Mouse (Mus musculus) retina, postnatal 7 days (tissue): ENCODE measurements around the gene Arhgef39.
A peak's percentile ranks its signal among the peaks of the same experiment; 100 is the strongest.
"Not testable (repeated sequence)": the region's sequence is repeated elsewhere in the genome, so short reads cannot be mapped to it uniquely, and the experiment has no call there.

Source experiments
- DNase-seq: peaks from one replicate; pipeline ENCODE4 v3.0.0-alpha.2; 2012; ENCODE audit warnings: low read depth, low spot score

The Arhgef39 gene

DNA sequence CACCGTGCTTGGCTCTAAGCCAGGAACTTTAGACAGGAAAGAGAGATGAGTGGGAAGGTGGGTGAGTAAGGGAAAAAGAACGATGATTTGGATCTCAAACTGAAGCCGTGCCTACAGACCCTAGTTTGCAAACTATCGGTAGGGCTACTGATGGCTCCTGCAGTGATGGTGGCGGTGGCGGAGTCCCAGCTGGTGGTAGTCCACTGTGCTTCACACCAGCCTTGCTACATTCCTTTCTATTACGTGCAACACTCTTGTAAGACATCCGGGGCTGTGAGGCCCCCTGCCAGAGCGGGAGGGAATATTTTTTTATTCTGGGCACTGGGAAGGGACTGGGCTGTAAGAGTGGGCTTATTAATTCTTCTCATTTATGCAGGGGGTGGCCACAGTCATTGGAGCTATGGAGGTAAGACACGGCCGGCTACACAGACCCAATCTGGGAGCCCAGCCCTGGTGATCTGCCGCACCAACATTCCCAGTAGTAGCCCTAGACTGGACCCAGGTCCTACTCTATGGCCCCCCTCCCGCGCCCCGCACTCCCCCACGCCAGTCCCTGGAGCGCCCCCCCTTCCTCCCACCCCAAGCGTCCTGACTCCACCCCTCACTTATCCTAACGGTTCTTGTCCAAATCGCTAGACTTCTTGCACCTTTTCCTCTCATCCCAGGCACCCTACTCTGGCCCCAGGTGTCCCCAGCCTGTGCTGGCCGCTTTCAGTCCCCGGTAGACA, 8.6 kb upstream of the Arhgef39 start:
- no peak for DNase-seq

DNA sequence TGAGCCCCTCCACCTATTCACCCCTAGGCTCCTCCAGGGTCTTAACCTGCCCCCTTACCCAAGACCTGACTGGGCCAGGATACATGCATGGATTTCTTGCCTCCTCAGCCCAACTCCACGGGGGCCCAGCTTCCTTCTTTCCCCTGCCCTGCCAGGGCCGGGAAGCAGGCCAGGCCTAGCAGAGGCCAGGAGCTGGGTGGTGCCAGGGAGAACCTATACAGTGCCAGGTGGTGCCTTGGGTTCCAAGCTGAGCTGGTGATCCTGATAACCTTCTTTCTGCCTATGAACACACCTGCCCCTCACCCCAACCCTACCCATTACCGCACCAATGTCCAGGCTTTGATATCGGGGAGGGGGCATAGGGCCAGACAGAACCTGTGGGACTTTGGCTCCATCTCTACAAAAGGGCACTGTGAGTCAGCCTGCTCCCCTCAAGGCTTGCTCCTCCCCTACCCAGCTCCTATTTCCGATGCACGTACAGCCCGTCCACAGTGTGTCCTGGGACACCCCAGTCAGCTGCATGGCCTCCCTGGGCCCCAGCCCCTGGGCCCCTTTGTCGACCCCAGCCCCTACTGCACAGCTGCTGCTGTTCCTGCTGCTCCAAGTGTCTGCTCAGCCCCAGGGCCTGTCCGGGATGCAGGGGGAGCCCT, 7.2 kb upstream of the Arhgef39 start, which contains the start of gene Car9:
Gene Car9 (plus strand): TSS at position 431 of the 650 bp plus-strand sequence.
- DNase-seq: no peak

DNA sequence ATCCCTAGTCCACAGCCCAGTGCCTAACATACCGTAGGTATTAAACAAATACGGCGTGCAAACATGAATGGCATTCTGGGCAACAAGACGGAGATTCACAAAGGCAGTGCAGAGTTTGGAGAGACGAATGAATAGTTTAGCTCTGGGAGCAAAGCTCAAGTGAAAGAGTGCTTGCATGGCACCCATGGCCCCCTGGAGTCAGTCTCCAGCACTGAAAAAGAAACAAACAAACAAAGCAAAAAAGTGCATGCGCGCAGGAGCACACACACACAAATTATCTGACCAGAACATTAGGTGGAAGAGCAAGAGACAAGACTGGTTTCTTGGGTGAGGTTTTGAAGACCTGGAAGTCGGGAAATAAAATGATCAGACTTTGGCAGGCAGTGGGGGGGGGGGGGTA, 6.6 kb upstream of the Arhgef39 start:
- DNase-seq: no peak

DNA sequence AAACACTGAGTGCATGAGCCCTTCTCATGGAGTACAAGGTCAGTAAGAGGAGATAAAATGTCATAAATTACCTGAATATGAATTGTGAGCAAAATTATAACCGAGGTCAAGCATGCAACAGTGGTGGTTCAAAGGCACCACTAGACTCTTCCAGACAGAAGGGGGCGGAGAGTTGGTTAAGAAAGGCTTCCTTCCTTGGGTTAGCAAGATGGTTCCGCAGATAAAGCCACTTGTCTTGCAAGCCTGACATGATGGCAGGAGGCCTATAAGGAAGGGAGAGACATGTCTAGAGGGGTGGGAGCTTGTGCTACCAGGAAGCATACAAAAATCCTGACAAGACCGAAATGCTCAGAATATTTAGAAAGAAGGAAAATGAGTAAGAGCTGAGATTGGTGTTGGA, 4.8 kb upstream of the Arhgef39 start:
- no peak for DNase-seq

DNA sequence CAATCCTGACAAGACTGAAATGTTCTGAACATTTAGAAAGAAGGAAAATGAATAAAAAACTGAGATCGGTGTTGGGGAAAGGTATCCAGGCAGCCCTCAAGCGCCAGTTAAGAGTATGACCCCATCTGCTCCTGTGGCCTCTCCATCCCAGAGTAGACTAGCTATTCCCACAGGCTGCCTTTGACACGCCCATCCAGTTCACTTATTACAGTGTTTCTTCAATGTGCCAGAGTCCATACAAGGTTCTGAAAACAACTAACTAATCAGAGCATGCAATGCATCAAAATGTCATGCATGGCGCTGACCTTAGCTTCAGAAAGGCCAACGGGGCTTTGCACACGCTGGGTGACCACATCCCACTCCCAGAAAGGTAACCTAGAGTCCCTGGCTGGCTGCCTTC, 4.0 kb upstream of the Arhgef39 start:
- no peak for DNase-seq

DNA sequence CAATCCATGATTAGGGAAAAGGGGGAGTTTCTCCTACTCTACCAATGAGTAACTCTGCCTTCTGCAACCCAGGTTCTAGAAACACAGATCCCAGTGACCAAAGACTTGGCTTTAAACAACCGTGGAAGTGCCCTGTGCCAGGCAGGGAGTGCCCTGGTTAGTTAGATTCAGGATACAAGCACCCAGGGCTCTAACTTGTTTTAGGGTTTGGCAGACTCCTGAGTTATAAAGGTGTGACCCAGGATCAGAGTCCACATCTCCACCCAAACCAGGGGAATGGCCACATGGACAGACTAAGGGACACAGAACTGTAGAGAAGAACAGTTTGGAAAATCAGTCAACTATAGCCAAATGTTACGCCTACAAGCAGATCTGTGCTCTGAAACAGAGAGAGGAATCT, 3.5 kb upstream of the Arhgef39 start:
- DNase-seq: no peak

DNA sequence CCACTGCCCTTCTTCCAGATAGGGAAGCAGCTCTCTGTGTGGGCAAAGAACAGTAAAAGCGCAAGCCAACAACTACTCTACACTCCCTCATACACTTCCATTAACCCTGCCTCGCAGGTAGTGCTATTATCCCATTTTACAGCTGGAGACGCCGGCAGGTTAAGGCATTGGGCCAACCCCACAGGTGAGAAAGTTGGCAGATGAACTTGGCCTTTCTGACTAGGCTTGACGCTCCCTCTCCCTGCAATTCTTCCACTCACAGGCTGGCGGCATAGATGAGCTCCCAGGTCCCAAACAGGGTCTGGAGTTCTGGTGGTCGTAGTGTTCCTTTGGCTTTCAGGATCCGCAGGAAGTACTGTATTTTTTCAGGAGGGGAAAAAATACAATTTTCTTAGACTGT, 512 bp downstream of the Arhgef39 start:
- DNase-seq: no peak

DNA sequence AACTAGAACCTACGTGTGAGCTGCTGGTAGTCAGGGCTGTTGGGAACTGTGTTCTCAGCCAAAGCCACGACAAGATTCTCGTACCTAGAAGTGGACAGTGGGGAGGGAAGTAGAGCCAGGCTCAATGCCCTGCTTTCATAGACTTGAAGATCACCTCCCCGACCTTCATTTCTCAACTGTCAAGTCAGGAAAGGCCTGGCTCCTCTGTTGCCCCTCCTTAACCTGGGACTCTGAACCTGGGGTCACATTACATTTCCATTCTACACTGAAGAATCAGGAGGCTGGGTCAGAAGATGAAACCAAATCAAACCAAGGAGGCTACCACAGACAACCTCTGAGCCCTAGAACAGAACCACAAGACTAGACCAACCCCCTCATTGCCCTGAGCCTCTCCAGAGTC, 1.5 kb downstream of the Arhgef39 start:
- DNase-seq: no peak

DNA sequence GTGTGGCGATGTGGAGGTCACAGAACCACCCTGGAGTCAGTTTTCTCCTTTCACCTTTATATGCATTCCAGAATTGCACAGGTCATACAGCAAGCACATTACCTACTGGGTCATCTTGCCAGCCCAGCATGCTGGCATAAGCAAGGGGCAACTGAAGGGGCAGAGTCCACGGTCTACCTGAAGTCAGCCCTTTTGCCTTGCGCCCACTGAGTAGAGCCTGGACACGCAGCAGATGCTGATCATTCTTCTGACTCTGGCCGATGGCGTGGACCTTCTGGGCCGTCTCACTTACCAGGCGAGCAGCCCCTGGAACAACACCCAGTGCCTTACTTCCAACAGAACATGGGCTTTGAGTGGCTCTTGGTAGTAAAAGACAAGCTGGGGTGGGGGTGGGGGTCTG, 2.1 kb downstream of the Arhgef39 start:
- DNase-seq: no peak

DNA sequence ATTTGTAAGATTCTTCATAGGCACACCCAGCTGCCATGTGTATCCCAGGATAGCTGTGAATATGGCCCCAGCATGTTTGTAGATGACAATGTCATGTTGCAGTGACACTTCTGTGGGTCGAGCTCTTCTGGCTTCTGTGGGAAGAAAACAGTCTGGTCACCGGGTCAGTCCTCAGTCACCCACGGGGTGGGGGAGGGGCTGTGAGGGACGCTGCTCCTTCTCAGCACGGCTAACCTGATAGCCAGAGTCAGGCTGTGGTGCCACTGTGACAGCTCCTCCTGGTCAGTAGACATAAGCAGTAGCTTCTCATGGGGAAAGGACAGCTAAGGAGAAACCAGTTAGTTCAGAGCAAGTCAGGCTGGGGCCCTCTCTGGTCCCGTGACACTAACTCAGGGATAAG, 2.9 kb downstream of the Arhgef39 start:
- DNase-seq: no peak

DNA sequence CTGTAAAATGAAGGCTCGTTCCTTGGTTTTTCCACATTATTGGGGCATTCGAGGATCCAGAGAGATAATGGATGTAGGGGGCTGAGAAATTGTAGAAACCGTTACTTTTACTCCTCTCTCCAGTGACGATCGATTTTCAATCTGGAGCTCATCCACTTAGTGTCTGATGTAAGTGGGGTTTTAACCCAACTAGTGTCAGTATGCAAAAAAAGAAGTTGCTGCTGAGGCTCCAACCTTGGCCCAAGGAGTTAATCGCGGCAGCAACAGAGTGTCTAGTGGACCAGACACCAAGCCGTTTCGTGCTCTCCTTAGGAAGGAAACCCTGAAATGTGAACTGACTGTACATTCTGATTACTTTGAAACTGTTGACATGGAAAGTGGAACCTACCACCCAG, 5.7 kb downstream of the Arhgef39 start:
- DNase-seq: no peak

DNA sequence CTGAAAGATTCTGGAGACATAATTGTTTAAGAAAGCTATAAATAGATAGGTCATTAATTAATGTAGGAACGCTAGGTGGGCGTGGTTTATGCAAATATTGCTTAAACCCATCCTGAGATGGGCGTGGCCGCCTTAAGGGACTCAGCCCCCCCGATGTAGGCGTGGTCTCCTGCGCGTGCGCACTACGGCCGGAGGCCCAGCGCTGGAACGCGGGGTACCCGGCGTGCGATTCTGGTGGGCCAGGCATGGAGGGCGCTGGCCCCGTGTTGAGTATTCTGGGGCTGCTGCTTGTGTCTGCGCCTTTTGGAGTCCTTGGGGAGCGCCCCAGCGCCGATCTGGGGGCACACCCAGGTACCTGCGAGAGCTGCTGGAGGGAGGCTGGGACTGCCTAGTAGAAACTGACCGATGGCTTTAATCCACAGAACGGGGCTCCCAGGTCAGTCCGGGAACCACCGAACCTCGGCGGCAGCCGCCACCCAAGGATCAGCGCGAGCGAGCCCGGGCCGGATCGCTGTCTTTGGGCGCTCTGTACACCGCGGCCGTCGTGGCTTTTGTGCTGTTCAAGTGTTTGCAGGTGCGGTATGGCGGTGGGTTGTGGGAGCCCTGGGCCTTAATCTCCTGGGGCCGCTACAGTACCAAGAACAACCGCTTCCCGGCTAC, 6.2 kb downstream of the Arhgef39 start:
- DNase-seq: peak; percentile 96

DNA sequence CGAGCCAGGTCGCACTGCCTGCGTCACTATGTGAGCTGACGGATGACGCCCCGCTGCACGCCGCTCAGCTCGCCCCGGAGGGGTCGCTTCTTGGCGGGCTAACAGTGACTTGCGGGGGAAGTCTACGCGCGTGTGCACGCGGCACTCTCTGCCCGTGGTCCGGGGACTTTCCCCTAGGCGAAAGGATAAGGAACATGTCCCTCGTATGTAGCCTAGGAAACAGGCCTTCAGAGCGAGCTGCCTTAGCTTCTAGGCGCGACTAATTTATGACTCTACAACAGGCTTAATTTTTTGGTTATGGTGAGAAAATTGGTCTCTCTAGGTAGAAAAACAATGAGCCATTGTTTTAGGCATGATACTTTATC, 6.7 kb downstream of the Arhgef39 start, which contains the start of gene Ccdc107:
Gene Ccdc107 (plus strand): TSS at position 80 of the 365 bp plus-strand sequence.
- DNase-seq: peak; percentile 89

DNA sequence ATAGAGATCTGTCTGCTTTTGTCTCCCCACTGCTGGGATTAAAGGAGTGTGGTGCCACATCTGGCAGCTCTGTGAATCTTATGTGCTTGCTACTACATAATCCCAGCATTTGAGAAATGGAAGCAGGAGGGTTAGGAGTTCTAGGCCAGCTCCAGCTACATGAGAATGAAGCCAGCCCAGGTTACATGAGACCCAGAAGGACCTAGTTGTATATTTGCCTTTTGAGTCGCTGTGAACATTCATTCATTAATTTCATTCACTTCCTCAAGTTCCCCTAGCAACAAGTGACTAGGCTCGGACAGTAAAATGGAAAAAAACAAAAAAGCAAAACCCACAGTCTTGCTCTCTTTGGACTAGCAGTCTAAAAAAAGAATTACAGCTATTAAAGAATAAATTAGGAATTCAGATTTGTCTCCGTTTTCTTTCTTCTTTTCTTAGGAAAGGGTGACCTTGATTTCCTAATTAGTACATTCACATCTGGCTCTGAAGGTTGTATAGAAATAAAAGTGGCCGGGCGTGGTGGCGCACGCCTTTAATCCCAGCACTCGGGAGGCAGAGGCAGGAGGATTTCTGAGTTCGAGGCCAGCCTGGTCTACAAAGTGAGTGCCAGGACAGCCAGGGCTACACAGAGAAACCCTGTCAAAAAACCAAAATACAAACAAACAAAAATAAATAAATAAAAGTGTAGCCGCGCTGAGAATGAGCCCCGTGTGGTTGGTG, 7.2 kb downstream of the Arhgef39 start:
- no peak for DNase-seq

DNA sequence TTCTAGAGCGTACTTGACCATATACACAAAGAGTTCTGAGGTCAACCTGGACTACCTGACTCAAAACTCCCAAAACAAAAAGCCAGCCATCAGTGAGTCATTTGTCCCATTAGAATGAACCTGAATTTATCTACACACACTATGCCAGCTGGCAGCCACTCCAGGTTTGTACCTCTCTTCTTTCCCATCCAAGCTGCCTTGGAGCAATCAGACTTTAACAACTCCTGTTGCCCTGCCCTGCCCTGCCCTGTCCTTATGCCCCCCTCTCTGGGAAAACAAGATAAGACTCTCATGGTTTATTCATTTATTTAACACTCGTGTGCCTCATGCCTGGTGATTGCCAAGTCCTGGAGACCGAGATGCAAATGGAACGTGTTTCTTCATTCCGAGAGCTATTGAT, 8.7 kb downstream of the Arhgef39 start:
- no peak for DNase-seq

DNA sequence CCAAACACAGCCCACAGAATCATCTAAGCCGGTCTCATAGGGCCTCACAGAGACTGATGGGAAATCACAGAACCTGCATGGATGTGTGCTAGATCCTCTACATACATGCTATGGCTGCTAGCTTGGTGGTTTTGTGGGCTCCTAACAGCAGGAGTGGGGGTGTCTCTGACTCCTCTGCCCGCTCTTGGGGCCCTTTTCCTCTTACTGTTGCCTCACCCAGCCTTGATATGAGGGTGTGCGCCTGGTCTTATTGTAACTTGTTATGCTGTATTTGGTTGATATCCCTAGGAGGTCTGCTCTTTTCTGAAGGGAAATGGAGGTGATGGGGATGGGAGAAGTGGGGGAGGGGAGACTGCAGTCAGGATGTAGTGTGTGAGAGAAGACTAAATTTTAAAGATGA, 9.9 kb downstream of the Arhgef39 start:
- DNase-seq: no peak

DNA sequence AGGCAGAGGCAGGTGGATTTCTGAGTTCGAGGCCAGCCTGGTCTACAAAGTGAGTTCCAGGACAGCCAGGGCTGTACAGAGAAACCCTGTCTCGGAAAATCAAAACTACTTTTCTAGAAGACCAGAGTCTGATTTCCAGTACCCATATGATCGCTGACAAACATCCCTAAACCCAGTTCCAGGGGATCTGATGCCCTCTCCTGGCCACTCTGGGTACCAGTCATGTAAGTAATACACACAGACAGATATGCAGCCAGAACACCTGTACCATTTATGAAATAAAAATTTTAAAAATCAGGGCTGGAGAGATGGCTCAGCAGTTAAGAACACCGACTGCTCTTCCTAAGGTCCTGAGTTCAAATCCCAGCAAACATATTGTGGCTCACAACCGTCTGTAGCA, 13.8 kb downstream of the Arhgef39 start:
- not testable (repeated sequence) for DNase-seq

DNA sequence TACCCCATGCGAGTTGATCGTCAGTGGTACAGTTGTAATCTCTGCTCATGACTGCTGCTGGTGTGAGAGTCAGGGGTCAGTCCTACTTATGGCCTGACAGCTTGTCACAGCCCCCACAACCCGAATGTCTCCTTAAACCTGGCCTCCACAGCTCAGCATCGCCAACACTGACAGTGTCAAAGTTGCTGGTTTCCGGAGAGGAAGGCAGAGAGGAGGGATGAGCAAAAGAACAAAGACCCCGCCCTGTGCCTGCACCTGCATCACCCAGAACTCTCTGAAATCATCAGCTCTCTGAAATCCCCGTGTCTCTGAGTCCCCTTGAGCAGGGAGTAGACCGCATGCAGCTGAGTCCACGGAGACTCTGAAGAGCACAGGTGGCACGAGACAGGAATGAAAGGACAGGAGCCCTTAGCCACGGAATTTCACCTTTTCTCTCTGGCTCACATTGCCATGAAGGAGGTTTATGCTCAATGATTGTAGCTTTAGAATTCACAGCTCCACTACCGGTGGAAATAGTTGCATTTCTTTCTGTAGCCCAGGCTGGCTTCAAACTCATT, 15.9 kb downstream of the Arhgef39 start, which contains the start of gene Sit1:
Gene Sit1 (minus strand): TSS at position 200 of the 557 bp plus-strand sequence.
- no peak for DNase-seq

DNA sequence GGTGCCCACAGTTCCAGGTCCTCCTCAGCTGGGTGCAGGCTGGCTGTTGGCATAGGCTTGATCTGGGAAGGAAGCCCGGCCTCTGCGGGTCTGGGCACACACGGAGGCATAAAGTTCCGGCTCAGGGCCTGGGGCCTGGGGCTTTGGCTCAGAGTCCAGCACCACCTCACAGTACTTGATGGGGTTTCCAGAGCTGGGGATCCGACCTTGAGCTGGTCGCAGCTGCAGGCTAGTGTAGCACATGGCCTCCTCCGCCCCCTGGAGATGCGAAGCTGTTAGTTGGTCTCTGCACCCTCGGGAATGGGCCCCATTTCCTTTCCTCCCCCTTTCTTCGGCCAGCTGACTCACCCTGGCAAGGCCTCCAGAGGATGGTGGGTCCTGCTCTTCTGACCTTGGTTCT, 16.9 kb downstream of the Arhgef39 start:
- DNase-seq: no peak

DNA sequence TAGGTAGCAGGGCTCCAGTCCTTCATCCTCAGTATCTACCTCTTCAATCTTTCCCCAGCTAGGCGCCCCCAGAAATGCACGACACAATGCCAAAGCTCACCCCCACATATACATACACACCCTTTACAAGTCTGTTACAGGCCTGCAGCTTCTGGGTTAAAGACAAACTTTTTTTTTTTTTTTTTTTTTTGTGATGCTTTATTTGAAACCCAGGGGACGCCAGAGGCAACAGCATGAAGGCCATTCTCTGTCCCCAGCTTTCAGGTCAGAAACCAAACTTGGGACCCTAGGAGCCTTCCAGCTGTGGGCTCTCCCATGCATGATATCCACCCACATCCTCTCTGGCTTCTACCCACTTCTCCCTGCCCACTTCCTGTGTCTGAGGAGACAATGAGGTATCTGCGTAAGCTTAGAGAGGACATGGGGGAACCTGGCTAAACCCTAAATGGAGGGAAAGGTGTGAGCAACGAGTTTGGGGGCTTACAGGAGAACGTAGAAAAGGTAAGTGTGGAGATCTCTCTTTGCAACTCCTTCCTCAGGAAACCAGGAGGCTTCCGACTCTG, 17.5 kb downstream of the Arhgef39 start:
- DNase-seq: no peak

DNA sequence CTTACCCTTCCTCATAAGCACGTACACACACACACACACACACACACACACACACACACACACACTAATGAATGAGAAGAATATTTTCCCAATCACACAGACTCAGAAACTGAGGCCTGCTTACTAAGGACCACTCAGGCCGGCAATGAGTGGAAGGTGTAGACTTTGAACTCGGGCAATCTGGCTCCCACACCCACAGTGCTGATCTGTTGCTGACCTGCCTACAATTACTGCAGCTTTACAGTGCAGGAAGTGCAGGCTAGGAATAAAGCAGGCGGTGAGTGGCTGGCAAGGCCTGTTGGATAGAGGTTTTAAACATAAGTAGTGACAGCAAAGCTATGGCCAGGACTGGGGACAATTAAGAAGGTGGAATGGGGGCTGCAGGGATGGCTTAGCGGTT, 18.5 kb downstream of the Arhgef39 start:
- no peak for DNase-seq
